Mouse (Mus musculus): ENCODE data around the gene S100a3.

GRCm38 (mm10) chr3:90606185-90606584, 45.8 kb downstream of the S100a3 start:
- TF ChIP-seq CTCF (IDR thresholded peaks at IDR 0.05; ENCODE audit: low read depth, low read length): no peak
- TF ChIP-seq POLR2A (IDR thresholded peaks at IDR 0.05; ENCODE audit: insufficient read depth, low read length): no peak

Data from ES-Bruce4 (cell line).